Mouse (Mus musculus): ENCODE results near the gene Gpc6. TPM values are rescaled to one million over a fixed set of nuclear protein-coding genes. Genes with fewer than 3 reads are reported as not detected.

Gpc6 gene
- total and polyA plus RNA-seq, 3 experiments, result not detected

GRCm38 (mm10) chr14:117813473-117813872 lies 888.4 kb downstream of the Gpc6 start (continued):
- no peak for TF ChIP-seq ZNF384 (IDR thresholded peaks at IDR 0.05; ENCODE audit: low read depth, low read length)
- no peak for TF ChIP-seq USF1 (IDR thresholded peaks at IDR 0.05; ENCODE audit: low read depth, low read length)
- no peak for TF ChIP-seq HCFC1 (IDR thresholded peaks at IDR 0.05; ENCODE audit: low read depth, low read length)
- TF ChIP-seq UBTF (IDR thresholded peaks at IDR 0.05; ENCODE audit: low read depth, low read length), result no peak
- no peak for TF ChIP-seq NELFE (IDR thresholded peaks at IDR 0.05; ENCODE audit: low read depth, low read length)
- TF ChIP-seq TCF12 (IDR thresholded peaks at IDR 0.05; ENCODE audit: low read depth, low read length), result peak; percentile 81
- peak; percentile 62; the same call in 1 of the 2 replicates for TF ChIP-seq MAFK (IDR thresholded peaks at IDR 0.05; ENCODE audit: insufficient replicate concordance, low read length)
- no peak for TF ChIP-seq ZMIZ1 (IDR thresholded peaks at IDR 0.05; ENCODE audit: low read depth, low read length)

GRCm38 (mm10) chr14:117816008-117816407 lies 890.9 kb downstream of the Gpc6 start:
- dilution Hi-C loops (cut with MboI; ENCODE audit: extremely low pct_ligation_motif_present, extremely low pct_unique_long_range_greater_than_20kb, low sequenced_read_pairs) (no loop called here), in situ Hi-C loops (cut with MboI; ENCODE audit: low pct_ligation_motif_present, low pct_unique_long_range_greater_than_20kb, low sequenced_read_pairs) (no loop called here)
- Histone ChIP-seq H3K79me2 (replicated peaks; ENCODE audit: control insufficient read depth, extremely low read depth, insufficient read depth, poor library complexity, severe bottlenecking) (no peaks in the 10 kb centered on the region), H3K36me3 (replicated peaks in 1 of 2; ENCODE audit: control insufficient read depth in 1 of 2, insufficient read depth in 1 of 2, low read length in 1 of 2) (no peaks in the 10 kb centered on the region), H3K27me3 (replicated peaks) (no peaks in the 10 kb centered on the region), H3K4me1 (ENCODE audit: control insufficient read depth in 1 of 2, insufficient read depth in 2 of 2) (peaks cover 15 to 47% of the 10 kb centered on the region in 2 experiments), H3K9ac (ENCODE audit: insufficient read depth, low read depth) (no peak overlapping the region), H3K4me2 (ENCODE audit: insufficient read depth, low read depth, poor library complexity, severe bottlenecking) (peak overlapping the region; percentile 46; the same call in 1 of the 2 replicates), H3K9me3 (replicated peaks; ENCODE audit: low read length) (no peaks in the 10 kb centered on the region), H3K27ac (ENCODE audit: insufficient read depth, low read depth) (no peak overlapping the region), H3K4me3 (replicated peaks in 1 of 3; ENCODE audit: low read depth in 2 of 3, low read length in 2 of 3, poor library complexity in 1 of 3) (peak overlapping the region in 1 of 3 experiments; percentile 37)
- peak; percentile 56 for DNase-seq (ENCODE audit: extremely low read depth)
- peak; percentile 41; the same call in 1 of the 2 replicates for TF ChIP-seq NRF1 (IDR thresholded peaks at IDR 0.05; ENCODE audit: low read depth, low read length)
- TF ChIP-seq BHLHE40 (IDR thresholded peaks at IDR 0.05; ENCODE audit: low read depth, low read length), result peak; percentile 95
- TF ChIP-seq GABPA (IDR thresholded peaks at IDR 0.05; ENCODE audit: insufficient replicate concordance, low read depth, low read length), result no peak
- TF ChIP-seq TBP (conservative IDR thresholded peaks at IDR 0.05; ENCODE audit: low read depth, low read length), result no peak
- no peak; the same call in none of the 2 replicates for TF ChIP-seq RAD21 (IDR thresholded peaks at IDR 0.05; ENCODE audit: low read depth, low read length)
- no peak for TF ChIP-seq JUND (conservative IDR thresholded peaks at IDR 0.05; ENCODE audit: low read depth, low read length)
- TF ChIP-seq RCOR1 (conservative IDR thresholded peaks at IDR 0.05; ENCODE audit: low read depth, low read length), result peak; percentile 70; the same call in 1 of the 2 replicates
- no peak for TF ChIP-seq MAZ (IDR thresholded peaks at IDR 0.05; ENCODE audit: low read depth, low read length)
- TF ChIP-seq MAFK (IDR thresholded peaks at IDR 0.05; ENCODE audit: insufficient replicate concordance, low read length), result no peak
- TF ChIP-seq NELFE (IDR thresholded peaks at IDR 0.05; ENCODE audit: low read depth, low read length), result no peak
- no peak for TF ChIP-seq POLR2AphosphoS2 (IDR thresholded peaks at IDR 0.05; ENCODE audit: low read depth, low read length)
- peak; percentile 63; the same call in 1 of the 2 replicates for TF ChIP-seq CHD2 (IDR thresholded peaks at IDR 0.05; ENCODE audit: low read length)
- no peak for TF ChIP-seq USF2 (conservative IDR thresholded peaks at IDR 0.05; ENCODE audit: low read depth, low read length)
- no peak for TF ChIP-seq ZNF384 (IDR thresholded peaks at IDR 0.05; ENCODE audit: low read depth, low read length)
- TF ChIP-seq MXI1 (IDR thresholded peaks at IDR 0.05; ENCODE audit: low read depth, low read length), result no peak
- no peak for TF ChIP-seq E2F4 (IDR thresholded peaks at IDR 0.05; ENCODE audit: insufficient replicate concordance, low read depth, low read length)
- peak; percentile 89 for TF ChIP-seq EP300 (IDR thresholded peaks at IDR 0.05; ENCODE audit: low read length)
- 0 out of 2 replicates have a peak, but pooled peaks have one; percentile 10 for TF ChIP-seq ELF1 (IDR thresholded peaks at IDR 0.05; ENCODE audit: low read depth, low read length)
- TF ChIP-seq SMC3 (IDR thresholded peaks at IDR 0.05; ENCODE audit: low read depth, low read length), result no peak
- TF ChIP-seq HCFC1 (IDR thresholded peaks at IDR 0.05; ENCODE audit: low read depth, low read length), result no peak
- TF ChIP-seq POLR2A (IDR thresholded peaks at IDR 0.05; ENCODE audit: low read depth, low read length), result no peak
- TF ChIP-seq ZMIZ1 (IDR thresholded peaks at IDR 0.05; ENCODE audit: low read depth, low read length), result no peak
- TF ChIP-seq ZC3H11A (IDR thresholded peaks at IDR 0.05; ENCODE audit: low read depth, low read length), result no peak
- no peak for TF ChIP-seq UBTF (IDR thresholded peaks at IDR 0.05; ENCODE audit: low read depth, low read length)
- TF ChIP-seq CTCF (conservative IDR thresholded peaks at IDR 0.05 in 1 of 2, IDR thresholded peaks at IDR 0.05 in 1 of 2; ENCODE audit: low read depth in 2 of 2, low read length in 2 of 2), result no peak
- TF ChIP-seq PAX5 (IDR thresholded peaks at IDR 0.05; ENCODE audit: low read length), result no peak
- peak; percentile 70 for TF ChIP-seq MAX (IDR thresholded peaks at IDR 0.05; ENCODE audit: low read length)
- peak; percentile 66 for TF ChIP-seq ETS1 (conservative IDR thresholded peaks at IDR 0.05; ENCODE audit: low read depth, low read length)
- TF ChIP-seq KAT2A (IDR thresholded peaks at IDR 0.05; ENCODE audit: insufficient replicate concordance, low read length), result no peak
- TF ChIP-seq IRF4 (IDR thresholded peaks at IDR 0.05; ENCODE audit: low read depth, low read length), result peak; percentile 79
- TF ChIP-seq JUN (IDR thresholded peaks at IDR 0.05; ENCODE audit: insufficient read depth, low read depth, low read length), result peak; percentile 32; the same call in 1 of the 2 replicates
- TF ChIP-seq SIN3A (IDR thresholded peaks at IDR 0.05; ENCODE audit: low read length), result peak; percentile 59; the same call in 1 of the 2 replicates
- TF ChIP-seq USF1 (IDR thresholded peaks at IDR 0.05; ENCODE audit: low read depth, low read length), result no peak
- TF ChIP-seq MYC (IDR thresholded peaks at IDR 0.05; ENCODE audit: low read depth, low read length), result peak; percentile 80
- peak; percentile 82 for TF ChIP-seq MEF2A (IDR thresholded peaks at IDR 0.05; ENCODE audit: borderline replicate concordance, low read depth, low read length)
- TF ChIP-seq TCF12 (IDR thresholded peaks at IDR 0.05; ENCODE audit: low read depth, low read length), result peak; percentile 70

All from CH12.LX (cell line).